Mouse (Mus musculus): ENCODE results near the gene Dennd4c.

Dennd4c gene

DNA sequence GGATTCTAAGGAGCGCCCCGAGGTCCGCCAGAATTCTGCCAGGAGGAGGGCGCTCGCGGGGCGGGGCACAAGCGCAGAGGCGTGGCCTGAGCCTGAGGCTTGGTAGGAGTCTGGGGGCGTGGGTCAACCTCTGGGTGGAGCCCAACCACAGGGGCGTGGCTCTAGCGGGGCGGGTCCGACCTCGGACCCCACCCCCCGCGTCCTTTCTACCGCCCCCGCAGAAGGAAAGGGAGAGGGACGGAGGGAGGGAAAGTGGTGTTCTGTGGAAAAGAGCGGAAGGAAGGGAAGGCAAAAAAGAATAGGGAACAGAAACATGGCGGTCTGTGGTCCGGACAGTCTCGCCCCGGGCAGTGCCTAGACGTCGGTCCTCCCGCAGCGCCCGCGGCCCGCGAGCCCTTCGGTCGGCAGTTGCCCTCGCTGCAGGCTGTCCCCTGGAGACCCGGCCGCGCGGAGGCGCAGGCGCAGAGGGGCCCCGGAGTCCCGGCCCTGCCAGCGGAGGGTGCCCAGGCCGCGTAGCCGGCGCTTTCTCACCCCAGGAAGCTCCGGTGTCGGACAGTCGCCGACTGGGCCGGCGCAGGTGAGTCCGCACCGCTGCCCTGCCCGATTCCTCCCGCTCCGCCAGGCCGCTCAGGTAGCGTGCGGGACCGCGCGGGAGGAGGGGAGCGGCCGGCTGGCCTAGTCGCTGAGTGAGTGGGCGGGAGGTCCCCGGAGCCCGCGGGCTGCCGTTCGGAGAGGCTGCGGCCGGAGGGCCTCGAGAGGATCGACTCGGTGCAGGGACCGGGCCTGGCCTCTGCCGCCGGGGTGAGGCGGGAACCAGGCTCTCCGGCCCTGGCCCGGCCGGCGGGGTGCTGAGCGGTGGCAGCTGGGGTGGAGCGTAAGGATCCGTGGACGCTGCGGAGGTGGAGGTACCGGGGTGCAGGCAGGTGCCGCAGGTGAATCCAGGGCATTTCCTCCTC, at the start of gene Dennd4c:
Gene Dennd4c (plus strand): TSS at position 220 of the 956 bp plus-strand sequence.
- DNase-seq = peak; percentile 96

DNA sequence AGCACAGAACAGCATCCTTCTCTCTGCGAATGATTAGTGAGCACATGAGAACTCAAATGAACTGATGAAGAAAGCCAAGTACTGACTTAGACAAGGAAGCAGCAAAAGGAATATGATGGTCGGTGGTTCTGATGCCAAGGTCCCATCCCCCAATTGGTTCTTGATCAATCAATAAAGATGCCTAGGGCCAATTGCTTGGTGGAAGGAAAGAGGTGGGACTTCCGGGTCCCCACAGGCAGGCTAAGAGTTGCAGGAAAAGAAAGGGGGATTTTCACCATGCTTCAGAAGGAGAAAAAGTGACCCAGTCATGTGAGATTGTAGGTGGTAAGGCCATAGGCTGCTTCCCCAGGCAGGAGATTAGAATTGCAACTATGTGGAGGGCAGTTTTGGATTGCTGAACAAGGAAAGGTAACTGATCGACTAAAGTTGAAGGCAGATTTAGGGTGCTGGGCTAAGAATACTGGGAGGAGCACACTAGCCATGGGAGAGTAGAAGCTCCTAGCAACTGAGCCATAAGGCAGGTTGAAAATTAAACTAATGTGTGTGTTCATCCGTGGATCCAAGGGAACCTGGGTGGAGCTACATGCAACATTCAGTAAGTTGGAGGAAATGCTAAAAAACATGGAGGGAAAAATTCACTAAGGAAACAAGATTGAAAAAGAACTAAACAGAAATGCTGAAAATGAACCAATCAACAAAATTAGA, 49.0 kb upstream of the Dennd4c start:
- no peak for DNase-seq

DNA sequence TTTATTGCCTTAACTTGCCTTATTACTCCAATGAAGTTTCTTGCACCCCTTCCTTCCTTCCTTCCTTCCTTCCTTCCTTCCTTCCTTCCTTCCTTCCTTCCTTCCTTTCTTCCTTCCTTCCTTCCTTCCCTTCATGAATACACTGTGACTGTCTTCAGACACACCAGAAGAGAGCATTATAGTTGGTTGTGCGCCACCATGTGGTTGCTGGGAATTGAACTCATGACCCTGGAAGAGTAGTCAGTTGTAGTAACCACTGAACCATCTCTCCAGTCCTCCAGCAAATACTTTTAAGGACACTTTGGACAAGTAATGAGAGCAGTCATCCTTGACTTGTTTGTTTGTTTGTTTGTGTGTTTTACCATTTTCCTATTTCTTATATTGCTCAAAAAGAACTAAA, 39.6 kb upstream of the Dennd4c start:
- DNase-seq = peak; percentile 46

DNA sequence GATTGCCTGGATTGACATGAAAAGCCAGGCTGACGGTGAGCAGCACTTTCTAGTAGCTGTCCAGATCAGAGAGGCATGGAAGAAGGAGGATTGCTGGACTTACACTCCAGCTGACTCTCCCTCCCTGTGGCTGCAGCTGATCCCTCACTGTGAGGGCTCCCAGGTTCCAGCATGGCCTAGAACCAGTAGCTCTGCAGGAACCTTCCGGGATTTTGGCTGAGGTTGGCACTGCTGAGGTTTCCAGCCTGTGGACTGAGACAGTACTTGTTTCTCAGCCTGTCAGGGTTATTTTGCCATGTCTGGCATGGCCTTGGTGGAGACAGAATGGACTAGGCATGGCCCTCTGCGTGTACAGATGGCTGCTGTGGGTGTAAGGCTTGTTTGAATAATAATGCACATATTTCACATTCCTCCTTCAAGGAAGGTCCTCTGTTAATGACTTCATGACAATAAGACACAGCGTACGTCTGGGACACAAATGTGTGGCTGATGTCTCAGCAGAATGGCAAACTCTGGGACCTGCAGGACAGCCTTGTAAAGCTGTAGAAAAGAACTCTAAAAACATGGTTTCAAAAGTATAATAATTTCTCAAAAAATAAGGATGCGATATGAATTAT, 38.2 kb upstream of the Dennd4c start:
- DNase-seq = no peak

DNA sequence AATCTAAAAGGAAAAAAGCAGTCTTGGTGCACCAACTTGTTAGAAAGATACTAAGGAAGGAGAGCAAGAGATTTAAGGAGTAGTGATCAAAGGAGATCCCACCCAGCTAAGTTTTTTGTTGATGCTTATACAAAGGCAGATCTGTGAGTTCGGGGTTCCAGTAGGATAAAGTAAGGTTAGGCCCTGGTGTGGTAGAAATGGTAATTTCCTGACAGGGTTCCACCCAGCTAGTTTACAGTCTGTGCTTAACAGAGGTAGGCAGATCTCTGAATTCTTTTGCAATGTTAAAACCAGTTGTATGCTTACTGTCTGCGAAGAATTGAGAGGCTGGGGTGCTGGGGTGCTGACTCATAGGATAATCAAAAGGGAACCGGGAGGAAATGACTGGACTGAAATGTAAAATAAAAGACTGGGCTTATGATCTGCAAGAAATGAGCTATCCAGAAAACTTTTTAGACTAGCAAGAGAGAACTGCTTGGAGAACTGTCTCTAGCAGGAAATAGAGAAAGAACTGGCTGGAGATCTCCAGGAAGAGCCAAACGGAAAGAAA, 37.6 kb upstream of the Dennd4c start:
- DNase-seq = no peak

DNA sequence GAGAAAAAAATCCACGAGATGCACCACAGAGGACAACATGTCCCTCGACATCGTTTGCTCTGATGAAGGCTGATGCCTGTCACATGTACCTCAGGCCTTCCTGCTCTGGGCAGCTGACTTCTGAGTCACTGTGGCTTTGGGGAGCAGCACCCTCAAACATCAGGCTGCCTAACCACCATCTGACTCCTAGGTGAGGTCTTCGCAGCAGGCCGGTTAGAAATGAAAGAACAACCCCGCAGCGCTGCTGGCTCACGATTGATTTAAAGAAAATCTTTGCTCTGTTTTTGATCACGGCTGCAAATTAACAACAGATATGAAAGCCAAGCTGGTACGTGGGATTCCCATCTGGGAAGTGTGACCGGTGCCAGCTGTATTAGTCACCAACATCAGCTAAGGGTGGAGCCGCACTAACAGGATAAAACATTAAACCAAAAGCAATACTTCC, 35.6 kb upstream of the Dennd4c start:
- DNase-seq = peak; percentile 75

DNA sequence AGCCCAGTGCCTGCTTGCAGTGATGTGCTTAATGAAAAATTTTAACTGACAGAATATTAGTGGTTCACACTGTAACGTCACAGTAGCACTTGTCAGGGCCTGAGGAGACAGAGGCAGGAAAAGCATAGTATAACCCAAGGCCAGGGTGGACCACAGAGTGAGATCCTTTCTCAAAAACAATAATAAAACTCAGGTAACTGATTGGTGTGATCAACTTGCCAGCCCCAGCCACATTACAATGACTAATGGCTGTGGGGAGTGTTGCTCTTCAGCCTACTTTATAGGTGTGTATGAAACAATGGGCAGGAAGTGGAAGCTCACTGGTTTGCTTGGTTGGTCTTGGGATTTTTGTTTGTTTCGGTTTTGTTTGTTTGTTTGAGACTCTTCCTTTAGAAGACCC, 34.8 kb upstream of the Dennd4c start:
- peak; percentile 39 for DNase-seq

DNA sequence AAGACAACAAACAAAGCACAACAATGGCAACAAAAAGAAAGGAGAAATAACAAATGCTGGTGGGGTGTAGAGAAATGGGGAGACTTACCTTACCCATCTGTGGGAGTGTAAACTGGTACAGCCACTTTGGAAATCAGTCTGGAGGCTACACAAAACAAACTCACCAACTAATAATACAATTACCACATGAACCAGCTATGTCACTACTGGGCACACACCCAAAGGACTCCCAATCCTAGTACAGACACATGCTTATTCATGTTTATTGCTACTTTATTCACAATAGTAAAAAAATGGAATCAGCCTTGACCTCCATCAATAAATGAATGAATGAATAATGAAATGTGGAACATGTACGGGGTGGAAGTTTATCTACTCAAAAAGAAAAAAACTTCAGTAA, 33.0 kb upstream of the Dennd4c start:
- no peak for DNase-seq

DNA sequence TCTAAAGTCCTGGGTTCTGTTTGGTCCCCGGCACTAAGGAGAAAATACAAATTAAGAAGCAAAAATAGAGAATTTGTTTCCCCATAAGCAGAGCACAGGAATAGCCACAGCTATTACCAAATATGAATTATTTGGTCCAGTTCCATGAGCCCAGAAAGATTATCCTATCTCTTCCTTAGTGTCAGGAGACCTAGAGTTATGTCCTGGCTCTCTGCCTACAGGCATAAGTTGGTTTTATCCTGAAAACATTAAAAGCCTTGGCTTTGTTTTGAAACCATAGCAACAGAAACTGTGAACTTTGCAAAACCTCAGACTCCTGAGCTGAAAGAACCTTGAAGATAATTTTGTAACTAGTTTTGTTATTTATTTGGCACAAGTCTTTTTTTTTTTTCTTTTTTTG, 31.2 kb upstream of the Dennd4c start:
- no peak for DNase-seq

DNA sequence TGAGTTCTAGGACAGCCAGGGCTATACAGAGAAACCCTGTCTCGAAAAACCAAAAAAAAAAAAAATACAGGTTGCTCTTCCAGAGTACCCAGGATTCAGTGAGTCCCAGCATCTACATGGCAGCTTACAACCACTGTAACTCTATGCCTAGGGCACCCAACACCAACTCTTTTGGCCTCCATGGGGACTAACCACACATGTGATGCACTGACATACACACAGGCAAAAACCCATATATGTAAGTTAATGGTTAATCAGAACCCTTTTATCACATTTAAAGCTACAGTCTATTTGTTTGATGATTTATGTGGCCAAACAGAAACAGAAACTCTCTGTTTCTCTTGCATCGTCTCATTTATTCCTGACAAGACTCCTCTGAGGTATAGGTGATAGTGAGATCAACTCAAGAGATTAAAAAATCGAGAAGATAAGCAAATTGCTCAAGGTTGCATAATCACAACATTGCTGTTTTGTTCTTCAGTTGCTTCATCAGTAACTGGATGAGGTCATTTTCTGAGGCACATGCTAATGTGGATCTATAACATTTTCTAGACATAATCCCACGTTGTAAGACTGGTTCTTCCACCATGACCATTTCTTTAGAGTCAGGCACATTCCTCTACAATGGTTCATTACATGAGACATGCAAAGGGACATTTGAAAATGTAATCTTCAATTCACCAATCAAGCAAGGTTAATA, 29.3 kb upstream of the Dennd4c start:
- no peak for DNase-seq

DNA sequence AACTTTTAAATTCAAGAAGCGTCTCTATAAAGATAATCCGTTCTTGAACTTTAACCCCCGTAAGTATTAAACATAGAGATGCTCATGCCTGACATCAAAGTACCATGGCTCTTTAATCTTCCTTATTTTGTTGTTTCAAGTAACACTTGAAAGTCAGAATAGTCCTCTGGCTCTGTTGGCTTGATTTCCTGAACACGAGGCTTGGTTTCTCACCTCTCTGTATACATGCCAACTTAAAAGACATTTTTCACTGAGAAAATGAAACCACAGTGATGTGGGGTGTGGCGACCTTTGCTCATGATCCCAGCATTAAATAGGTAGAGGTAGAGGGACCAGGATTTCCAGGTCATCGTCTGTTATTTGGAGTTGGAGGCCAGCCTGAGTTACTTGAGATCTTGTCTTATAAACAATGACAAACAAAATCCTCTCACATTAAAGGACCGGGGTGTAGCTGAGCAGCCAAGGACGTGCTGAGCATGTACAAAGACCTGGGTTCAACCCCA, 26.4 kb upstream of the Dennd4c start:
- peak; percentile 16 for DNase-seq

DNA sequence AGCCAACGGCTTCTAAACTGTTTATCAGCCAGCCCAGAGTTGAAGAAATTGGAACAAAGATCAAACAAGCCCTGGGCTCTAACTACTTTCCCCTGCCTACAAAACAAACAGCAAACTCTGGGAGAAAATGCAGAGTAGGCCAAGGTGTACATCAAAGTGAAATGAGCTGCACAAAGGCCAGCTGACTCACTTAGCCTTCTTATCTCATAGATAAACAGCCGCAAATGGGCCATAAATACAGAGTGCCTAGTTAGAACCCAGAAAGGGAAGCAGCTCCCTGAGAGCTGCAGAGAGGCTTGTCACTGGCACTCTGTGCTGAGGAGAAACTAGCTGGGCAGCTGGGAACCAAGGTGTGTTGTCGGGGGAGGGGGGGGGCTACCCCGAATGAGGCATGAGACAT, 23.2 kb upstream of the Dennd4c start:
- no peak for DNase-seq

DNA sequence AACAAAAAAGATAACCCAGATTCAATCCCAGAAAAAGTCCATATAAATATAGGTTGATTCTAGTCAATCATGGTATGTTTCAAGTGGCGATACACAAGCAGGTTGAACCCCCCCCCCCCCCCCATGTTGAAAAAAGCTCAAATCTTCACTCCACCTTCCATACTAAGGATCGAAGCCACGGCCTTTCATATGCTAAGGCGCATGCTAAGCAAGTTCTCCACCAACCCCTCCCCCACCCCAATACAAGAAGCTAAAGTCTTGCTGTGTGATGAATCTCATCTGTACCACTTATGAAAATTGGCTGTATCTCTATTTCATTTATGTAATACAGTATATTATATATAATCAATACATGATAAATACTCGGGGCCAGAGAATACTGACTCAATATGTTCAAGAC, 22.2 kb upstream of the Dennd4c start:
- DNase-seq = no peak

DNA sequence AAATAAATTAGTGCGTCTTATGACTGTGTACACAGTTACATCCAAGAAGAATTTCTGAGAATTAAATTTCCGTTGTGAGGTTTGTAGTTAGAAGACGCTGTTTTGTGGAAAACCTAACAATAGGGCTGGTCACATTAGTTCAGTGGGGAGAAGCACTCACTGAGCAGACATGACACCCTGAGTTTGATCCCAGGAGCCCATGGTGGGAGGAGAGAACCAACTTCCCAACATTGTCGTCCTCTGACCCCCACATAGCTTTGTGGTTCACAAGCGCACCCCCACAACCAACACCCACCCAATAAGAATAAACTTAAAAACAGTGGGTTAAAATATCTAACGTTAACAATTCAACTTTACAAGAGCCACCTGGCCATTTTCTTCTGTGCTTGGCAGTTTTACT, 18.5 kb upstream of the Dennd4c start:
- DNase-seq = no peak

DNA sequence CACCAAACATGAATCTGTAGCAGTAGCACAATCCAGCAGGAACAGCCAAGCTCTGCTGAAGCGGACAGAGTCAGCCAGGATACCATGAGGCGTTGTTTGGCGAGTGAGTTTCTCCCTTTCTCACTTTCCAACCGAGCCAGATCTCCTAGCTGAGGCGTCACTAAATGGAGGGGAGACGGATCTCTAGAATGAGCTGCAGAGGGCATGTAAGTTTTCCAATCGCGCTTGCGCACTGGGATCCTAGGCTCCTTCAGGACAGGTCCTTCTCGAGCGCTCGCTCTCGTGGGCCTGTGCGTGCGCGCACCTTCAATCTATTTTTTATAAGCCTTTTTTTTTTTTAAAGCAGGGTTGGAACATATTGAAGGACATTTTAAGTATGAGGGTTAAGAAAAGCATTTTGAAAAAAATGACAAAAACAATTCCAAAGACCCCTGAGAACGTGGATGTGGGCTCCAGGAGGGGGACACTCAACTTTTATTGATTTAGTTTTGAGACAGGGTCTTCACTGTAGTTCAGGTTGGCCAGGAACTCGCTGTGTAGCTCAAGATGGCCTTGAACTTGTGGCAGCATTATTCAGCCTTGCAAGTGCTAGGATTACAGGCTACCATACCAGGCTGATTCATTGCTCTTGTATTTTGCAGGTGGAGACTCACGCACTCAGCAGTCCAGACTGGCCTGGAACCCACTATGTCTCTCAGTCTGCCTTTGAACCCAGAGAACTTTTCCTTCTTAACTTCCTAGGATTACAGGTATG, 14.1 kb upstream of the Dennd4c start:
- no peak for DNase-seq

DNA sequence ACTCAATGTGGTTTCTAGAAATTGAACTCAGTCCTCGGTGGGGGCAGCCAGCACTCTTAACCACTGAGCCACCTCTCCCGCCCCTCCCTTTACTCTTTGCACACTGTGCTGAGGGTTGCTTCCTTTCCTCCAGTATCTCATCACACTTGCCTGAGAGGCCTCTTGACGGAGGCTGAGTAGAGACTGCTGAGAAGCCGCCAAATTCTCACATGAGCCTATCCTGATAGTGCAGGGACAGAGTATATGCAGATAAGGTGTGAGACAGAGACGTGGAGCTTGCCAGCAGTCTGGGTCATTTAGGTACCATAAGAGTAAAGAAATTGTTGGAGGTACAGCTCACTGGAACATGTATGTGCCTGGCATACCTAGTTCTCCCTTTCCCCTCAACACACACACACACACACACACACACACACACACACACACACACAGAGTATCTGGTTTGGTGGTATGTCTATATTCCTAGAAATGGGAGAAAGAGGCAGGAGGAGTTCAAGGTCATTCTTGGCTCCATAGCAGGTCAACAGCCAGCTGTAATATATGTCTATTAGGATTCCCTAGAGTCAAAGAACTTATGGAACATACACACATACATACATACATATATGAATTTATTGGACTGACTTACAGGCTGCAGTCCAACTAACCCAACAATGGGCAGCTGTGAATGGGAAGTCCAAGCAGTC, 8.9 kb upstream of the Dennd4c start:
- no peak for DNase-seq

DNA sequence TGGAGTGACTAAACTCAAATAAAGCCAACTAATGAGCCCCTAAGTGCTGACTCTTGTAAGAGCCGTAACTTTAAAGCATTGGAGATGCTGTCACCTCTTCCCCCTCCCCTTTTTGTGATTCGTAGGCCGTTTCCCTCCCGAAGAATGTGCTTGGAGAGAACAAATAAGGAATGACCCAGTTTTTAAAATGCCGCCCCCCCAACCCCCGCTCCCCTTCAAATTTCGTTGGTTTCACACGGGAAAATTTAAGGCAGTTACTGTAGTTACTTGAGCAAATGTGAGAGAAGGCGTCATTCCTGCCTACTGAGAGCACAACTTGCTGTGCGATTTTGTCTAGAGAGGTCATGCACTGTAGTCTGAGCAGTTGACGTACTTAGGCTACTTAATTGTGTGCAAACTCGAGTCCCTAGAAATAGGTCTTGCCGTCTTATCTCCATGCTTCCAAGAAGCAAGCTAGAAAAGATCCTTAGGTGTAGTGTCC, 1.0 kb downstream of the Dennd4c start:
- no peak for DNase-seq

DNA sequence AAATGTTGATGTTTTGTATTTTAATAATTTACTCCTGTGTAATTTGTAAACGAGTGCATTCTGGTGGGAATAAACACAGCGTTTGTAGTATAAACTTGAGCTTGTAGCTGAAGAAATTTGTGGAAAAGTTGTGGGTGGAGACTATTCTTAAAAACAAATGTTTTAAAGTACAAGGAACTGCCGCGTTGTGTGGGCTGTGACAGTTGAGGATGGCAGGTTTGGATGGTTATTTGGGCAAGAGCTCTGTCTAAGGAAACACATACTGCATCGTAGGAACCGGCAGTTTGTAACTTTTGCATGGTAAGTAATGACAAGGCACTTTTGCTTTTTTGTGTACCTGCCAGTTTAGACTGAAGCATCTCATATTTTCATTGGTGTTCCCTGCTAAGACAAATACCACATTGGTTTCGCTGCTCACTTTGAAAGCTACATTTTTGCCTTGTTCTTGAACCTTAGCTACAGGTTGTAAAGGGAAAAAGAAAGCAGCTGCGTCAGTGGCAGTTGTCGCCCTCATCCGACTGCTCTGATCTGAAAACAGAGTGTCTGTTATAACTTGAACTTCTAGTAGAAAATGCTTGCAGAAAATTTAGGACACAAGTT, 2.1 kb downstream of the Dennd4c start:
- DNase-seq = peak; percentile 68

DNA sequence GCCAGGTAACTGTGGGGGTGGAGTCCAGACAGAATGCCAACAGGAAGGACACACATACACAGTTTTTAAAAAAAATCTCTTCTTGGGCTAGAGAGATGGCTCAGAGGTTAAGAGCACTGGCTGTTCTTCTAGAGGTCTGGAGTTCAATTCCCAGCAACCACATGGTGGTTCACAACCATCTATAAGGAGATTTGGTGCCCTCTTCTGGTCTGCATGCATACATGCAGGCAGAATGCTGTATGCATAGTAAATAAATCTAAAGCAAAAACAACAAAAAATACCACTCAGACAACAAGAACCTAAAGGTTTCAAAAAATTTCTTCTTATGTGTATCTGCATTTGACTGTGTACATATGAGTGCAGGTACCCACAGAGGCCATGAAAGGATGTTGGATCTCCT, 16.0 kb downstream of the Dennd4c start:
- DNase-seq = no peak

DNA sequence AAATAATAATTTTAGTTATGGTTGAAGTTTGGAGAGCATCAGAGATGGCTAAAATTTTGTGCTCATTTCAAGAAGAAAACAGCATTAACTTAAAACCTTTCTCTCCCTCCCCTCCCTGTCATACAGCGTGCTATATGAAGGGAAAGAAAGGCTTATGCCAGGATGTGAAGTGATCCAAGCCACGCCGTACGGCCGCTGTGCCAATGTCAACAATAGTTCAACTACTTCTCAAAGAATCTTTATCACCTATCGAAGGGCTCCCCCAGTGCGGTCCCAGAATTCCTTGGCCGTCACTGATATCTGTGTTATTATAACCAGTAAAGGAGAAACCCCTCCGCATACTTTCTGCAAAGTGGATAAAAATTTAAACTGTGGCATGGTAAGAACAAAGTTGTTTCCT, 29.2 kb downstream of the Dennd4c start:
- no peak for DNase-seq

DNA sequence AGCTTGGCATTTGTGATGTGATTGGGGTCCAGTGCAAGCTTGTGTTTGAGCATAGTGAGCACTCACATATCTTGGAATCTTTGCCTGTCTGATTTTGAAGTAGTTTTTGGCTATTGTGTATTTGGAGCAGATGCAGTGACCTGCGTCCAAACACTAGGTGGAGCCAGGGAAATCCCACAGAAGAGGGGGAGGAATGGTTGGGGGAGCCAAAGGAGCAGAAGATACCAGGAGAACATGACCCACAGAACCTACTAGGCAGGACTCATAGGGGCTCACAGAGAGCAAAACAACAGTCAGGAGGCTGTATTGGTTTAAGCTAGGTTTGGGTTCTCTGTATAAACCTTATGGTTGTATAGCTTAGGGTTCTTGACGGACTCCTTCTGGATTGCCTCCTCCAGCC, 62.2 kb downstream of the Dennd4c start:
- DNase-seq = peak; percentile 3

All from thymus, postnatal 25 days (tissue).